Mouse (Mus musculus) lung, postnatal 14 days (tissue): ENCODE data around the gene Zfp804b.
"Not testable (repeated sequence)": the region's sequence is repeated elsewhere in the genome, so short reads cannot be mapped to it uniquely, and the experiment has no call there.

Source experiments
- DNase-seq: peaks from one replicate; pipeline ENCODE4 v3.0.0; 2021

Zfp804b gene

DNA sequence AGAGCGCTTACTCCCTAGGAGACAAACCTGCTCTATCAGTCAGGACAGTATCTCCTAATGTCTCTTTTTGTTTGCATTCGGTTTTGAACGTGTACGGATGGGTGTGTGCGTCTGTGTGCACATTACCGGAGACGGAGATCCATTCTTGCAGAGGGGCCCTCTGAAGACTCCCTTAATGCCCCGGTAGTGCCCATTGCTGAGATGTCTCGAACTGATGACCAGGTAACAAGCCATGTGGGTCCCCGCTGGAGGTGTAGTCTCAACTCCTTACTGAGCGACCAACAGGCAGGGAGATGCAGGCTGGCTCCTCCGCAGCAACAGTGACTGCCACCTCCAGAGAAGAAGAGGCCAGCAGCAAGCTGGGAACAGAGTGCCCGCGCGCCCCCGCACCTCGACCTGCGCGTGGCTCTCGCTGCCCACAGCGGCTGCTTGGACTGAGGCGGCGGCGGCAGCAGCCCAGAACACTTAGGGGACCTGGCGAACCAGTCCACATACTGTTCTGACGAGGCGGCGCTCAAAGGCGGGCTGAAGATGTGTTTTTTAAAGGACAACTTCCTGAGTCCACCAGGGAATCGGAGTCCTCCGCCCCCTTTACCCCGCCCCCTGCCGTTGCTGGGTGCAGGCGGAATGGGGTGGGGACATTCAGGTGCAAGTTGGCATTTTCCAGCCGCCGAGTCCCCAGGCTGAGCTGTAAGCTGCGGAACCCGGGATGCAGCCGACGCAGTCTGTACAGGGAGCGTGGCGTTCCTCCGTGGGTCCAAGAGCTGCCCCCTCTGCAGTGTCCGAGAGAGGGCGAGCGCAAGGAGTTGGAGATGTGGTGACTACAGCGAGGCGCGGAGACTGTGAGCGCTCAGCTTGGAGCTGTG, at the start of gene Zfp804b:
Gene Zfp804b, minus strand, starts transcription at position 612 of the 866 bp plus-strand sequence.
- peak; percentile 12 for DNase-seq

DNA sequence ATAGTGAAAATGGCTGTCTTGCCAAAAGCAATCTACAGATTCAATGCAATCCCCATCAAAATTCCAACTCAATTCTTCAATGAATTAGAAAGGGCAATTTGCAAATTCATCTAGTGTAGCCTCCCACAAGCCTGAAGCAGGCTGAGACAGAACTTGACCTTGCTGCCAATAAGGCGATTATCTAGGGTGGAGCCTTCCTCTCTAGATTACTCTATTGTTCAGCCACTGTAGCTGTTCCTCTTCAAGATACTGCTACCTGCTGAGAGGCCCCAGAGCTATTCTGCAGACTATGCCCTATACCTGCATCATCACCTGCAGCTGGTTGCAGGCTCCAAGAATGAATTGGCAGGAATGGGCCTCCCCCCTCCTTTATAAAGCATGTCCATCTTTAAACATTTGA, 20.1 kb upstream of the Zfp804b start:
- not testable (repeated sequence) for DNase-seq

DNA sequence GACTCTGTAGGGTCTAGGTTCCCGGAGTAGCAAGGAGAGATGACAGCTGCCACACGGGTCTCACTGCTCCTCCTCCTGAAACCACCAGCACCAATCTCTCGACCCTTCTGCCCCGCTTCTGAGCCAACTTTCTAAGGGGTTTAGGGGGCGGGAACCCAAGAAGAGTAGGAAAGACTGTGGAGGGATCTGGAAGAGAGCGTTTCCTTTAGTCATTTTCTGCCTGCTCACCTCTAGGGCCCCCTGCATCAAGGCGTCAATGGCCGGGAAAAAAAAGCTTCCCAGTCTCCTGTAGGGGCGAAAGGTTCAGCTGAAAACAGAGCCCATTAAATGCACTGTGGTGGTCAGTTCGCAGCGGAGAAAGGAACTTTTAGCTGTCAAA, 444 bp upstream of the Zfp804b start:
- no peak for DNase-seq

GRCm38 (mm10) chr5:7325594-7325993, 19.0 kb downstream of the Zfp804b start:
- DNase-seq: no peak

GRCm38 (mm10) chr5:7303819-7304218, 40.7 kb downstream of the Zfp804b start, which contains the start of gene Tex47:
Gene Tex47 (plus strand): TSS chr5:7304119.
- no peak for DNase-seq

DNA sequence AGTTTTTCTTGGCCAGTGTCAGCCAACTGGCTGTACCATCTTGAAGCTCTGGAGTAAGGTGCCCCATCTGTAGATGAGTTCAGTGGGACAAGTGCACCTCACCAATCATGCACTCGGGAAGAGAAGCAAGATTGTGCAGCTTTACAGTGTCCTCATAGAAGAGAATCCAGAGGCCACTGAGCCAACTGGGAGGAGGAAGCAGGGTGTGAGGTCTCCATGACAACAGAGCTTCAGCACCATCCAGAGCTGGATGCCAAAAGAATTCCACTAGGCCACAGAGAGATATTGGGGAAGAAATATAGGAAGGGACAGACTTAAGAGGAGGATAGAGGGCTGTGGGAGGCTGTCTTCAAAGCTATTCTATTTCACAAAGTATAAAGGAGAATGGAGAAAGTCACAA, 41.6 kb downstream of the Zfp804b start:
- DNase-seq: no peak

- no peak for DNase-seq
These were observed 60.2 kb downstream of the Zfp804b start for GRCm38 (mm10) chr5:7284336-7284735.

DNA sequence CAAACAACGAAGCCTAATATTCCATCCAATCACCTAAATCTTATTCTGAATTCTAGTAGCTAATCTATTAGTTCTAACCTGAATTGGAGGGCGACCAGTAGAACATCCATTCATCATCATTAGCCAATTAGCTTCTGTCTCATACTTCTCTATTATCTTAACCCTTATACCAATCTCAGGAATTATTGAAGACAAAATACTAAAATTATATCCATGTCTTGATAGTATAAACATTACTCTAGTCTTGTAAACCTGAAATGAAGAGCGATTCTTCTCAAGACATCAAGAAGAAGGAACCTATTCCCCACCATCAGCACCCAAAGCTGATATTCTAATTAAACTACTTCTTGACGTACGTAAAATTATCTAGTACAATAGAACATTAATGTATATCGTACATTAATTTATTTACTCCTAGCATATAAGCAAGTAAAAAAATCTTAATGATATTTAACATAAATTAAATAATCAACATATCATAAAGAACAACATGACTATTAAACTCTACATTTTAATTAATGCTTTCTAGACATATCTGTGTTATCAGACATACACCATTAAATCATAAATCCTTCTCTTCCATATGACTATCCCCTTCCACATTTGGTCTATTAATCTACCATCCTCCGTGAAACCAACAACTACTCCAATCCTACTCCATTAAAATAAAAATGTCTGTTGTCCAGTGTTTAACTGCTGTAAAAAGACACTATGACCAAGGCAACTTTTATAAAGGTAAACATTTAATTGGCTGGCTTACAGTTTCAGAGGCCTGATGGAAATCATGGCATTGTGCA, 67.7 kb downstream of the Zfp804b start:
- DNase-seq: no peak

DNA sequence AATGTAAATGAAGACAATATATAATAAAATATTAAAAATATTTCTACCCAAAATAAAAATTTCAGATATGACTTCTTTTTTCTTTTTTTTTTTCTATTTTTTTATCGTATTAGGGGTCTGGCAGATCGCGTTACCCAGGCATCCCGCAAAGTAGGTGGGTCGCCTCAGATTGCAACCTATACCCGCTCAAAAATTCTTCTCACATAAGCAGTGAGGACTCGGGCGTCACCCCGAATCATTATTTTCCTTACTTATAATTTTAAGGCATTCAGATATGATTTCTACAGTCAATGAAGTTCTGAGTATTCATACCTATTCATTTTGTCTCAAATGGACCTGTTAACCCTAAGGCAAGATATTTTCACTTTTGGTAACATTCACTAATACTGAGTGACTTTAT, 167.0 kb downstream of the Zfp804b start:
- DNase-seq: no peak

GRCm38 (mm10) chr5:7139658-7140057, 204.9 kb downstream of the Zfp804b start:
- DNase-seq: no peak

GRCm38 (mm10) chr5:7102387-7102786, 242.2 kb downstream of the Zfp804b start:
- DNase-seq: no peak

- DNase-seq: no peak
These were observed 270.5 kb downstream of the Zfp804b start for GRCm38 (mm10) chr5:7073936-7074631.

- no peak for DNase-seq
These were observed 337.1 kb downstream of the Zfp804b start for GRCm38 (mm10) chr5:7007468-7007867.

DNA sequence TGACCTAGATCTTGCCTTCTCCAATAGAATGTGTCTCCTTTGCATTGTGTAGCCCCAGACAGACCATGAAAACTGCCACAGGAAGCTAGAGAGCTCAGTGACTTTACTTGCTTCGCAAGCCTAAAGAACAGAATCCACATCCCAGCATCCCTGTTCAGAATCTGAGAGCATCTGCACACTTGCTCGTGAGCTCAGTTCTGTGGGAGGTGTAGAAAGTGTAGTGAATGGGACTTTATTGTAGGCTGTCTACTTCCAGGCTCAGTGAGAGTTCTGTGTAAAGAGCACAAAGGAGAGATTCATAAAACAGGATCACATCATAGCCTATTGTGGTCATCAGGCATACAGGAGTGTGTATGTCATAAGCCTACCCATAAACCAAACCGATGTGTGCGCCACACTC, 360.6 kb downstream of the Zfp804b start:
- DNase-seq: no peak

GRCm38 (mm10) chr5:6934837-6935236, 409.7 kb downstream of the Zfp804b start:
- no peak for DNase-seq

DNA sequence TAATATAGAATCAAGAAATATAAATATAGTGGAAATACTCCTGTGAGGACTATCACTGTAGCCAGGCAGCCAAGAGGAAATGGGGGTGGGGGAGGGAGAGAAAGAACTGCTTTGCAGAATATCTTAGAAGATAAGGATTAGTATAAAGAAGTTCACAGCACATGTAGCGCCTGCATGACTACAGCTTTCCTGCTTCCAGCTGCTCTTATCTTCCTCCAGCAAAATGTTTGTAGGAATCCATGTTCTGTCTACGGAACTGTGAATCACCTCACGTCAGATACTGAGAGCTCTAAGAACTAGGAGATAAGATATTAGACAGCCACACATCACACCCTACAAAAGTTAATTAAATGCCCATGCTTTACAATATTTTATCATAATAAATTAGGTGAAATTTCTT, 433.3 kb downstream of the Zfp804b start:
- no peak for DNase-seq

GRCm38 (mm10) chr5:6881396-6881795, 463.2 kb downstream of the Zfp804b start:
- no peak for DNase-seq

DNA sequence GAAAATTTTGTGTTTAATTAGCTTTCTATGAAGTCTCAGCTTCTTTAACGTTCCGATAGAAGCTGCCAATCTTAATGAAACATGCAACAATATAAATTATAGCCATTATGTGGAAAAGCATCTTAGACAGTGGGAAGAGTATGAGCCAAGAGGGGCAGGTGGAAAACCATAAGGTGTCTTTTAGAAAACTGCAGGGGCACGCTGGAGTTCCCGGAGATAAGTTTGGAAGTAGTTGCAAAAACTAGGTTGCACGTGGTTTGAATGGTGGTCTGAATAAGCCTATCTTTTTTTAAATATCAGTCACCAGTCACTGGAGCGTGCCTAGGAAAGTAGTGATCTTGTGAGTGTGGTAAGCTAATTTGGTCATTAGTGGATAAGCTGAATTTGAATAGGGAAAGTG, 473.0 kb downstream of the Zfp804b start:
- no peak for DNase-seq

DNA sequence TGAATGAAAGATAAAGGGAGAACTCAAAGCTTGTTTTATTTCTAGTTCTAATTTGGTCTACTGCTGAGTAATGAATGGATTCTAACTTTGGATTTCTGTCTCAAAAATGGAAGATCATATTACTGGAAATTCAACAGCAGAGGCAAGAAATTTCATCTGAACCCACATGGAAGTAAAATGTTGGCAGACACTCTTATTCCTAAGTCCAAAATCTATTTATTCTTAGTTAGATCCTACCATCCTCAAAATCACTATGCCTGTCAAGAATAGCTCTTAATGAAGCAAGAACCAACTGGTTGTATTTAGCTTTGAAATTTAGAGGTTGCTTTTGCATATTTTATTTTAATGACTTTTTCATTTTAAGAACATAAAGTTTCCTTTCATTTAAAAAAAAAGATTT, 473.6 kb downstream of the Zfp804b start:
- no peak for DNase-seq

- no peak for DNase-seq
These were observed 549.2 kb downstream of the Zfp804b start for GRCm38 (mm10) chr5:6795396-6795795.

DNA sequence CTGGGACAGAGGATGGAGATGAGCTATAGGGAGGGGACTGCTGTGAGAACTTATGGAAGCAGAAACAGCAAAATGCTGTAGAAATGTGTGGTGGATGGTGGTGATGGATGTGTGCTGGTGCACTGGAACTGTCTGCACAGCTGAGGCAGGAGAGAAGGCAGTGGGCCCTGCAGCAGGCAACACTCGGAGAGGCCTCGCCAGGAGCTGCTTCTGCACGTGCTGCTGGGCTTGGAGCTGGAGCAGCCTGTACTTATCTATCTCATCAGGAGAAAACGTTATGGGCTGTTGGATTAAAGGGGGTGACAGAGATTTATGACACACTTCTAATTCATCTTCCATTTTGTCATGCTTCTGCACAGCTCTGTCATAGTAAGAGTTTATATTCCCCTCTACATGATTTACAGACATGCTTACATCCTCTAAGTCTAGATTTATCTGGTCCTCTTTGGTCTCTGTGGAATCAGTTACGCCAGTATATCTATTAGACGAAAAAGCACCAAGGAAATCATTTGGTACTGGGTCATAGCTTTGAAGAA, 575.1 kb downstream of the Zfp804b start:
- DNase-seq: no peak
